Mouse (Mus musculus): ENCODE data around the gene Sbf2.

GRCm38 (mm10) chr7:110629892-110630666 lies 15.4 kb upstream of the Sbf2 start:
- TF ChIP-seq CTCF (IDR thresholded peaks at IDR 0.05; ENCODE audit: control insufficient read depth, insufficient read depth, insufficient replicate concordance, low read depth, low read length), result peak; percentile 95
- TF ChIP-seq POLR2A (IDR thresholded peaks at IDR 0.05; ENCODE audit: control insufficient read depth, low read depth, low read length), result no peak
